Mouse (Mus musculus) stomach, postnatal 0 days (tissue): ENCODE results near the gene Tnfaip1.

Experiments used
- CTCF ChIP-seq: IDR thresholded peaks from 2 replicates; pipeline ENCODE4 v1.5.1; 2016; ENCODE audit warnings: antibody characterized with exemption, low read depth, mild to moderate bottlenecking, moderate library complexity
- EP300 ChIP-seq: optimal IDR thresholded peaks from 2 replicates; pipeline ENCODE3; 2016; ENCODE audit warnings: antibody characterized with exemption

DNA sequence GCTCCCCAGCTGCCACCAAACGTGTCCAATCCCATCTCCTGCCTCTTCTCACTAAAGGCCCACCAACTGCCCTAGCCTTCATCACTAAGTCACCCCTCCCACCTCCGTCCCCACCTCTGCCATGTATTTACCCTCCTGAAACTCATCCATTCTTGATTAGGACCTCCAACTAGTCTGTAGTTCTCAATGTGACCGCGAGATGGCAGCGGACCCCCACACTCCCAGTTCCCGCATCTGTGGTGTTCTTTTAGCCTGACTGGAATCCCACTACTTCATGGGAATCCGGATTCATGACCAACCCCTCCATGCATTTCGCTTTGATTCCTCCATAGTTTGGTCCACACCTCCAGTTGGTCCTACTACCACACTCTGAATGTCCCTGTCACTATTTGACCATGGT, 48.0 kb downstream of the Tnfaip1 start:
- TF ChIP-seq CTCF (peak; percentile 91), EP300 (no peak)
